Mouse (Mus musculus) stomach, postnatal 0 days (tissue): ENCODE data around the gene Bicd1.

ENCODE experiments used
- CTCF ChIP-seq: IDR thresholded peaks from 2 replicates; pipeline ENCODE4 v1.5.1; 2016; ENCODE audit warnings: antibody characterized with exemption, low read depth, mild to moderate bottlenecking, moderate library complexity
- EP300 ChIP-seq: optimal IDR thresholded peaks from 2 replicates; pipeline ENCODE3; 2016; ENCODE audit warnings: antibody characterized with exemption

DNA sequence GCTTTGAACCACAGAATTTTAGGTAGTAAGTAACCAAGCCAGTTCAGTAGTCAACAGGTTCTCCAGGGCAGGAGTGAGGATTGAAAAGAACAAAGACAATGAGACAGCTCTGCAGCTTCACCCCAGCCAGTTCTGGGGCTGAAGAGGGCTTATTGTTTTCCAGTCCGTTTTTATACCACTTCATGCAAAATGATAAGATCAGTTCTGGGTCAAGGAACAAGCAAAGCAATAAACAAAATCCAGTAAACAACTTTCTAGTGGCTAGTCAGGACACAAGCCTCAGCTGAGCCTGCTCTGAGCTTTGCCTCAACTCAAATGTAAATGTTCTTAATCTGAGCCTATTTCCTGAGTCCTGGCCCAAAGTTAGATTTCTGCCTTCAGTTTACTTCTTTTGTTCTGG lies 52.3 kb downstream of the Bicd1 start:
- no peak for TF ChIP-seq CTCF
- no peak for TF ChIP-seq EP300
